Mouse (Mus musculus) liver, adult 2 months (tissue): ENCODE results near the gene Fzr1.

ENCODE experiments used
- CTCF ChIP-seq: fragments of 200-500 bp; IDR thresholded peaks from 2 replicates; pipeline ENCODE4 v1.5.1; 2011; ENCODE audit warnings: low read depth, low read length, control low read depth
- POLR2A ChIP-seq: fragments of 200-500 bp; IDR thresholded peaks from 2 replicates; pipeline ENCODE4 v1.6.1; 2011; ENCODE audit warnings: low read length, control low read depth; ENCODE audit not compliant: insufficient read depth; ENCODE audit errors: extremely low read depth

DNA sequence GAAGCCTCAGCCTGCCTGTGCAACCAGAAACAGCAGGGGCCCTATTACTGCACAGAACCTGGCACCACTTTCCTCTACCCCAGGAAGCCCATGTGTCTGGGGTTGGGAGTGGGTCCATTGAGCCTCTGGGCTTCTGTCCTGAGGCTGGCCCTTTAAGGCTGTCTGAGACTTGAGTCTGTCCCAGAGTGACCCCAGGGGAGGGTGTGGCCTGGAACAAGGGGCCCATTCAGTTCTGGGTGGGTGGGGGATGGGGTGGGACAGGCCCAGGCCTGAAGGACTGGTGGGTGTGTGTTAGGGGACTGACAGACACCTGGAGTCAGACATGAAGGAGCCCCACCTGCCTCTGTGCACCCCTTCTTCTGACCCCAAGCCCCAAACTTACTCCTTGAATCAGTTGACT, 36.4 kb upstream of the Fzr1 start:
- TF ChIP-seq POLR2A (no peak), CTCF (no peak)
